Mouse (Mus musculus): ENCODE measurements around the gene Zdhhc19. TPM values are rescaled to one million over a fixed set of nuclear protein-coding genes. Genes with fewer than 3 reads are reported as not detected.
A peak's percentile ranks its signal among the peaks of the same experiment; 100 is the strongest.

The Zdhhc19 gene
- polyA plus RNA-seq, 1 experiment from 2014 or later = not detected

DNA sequence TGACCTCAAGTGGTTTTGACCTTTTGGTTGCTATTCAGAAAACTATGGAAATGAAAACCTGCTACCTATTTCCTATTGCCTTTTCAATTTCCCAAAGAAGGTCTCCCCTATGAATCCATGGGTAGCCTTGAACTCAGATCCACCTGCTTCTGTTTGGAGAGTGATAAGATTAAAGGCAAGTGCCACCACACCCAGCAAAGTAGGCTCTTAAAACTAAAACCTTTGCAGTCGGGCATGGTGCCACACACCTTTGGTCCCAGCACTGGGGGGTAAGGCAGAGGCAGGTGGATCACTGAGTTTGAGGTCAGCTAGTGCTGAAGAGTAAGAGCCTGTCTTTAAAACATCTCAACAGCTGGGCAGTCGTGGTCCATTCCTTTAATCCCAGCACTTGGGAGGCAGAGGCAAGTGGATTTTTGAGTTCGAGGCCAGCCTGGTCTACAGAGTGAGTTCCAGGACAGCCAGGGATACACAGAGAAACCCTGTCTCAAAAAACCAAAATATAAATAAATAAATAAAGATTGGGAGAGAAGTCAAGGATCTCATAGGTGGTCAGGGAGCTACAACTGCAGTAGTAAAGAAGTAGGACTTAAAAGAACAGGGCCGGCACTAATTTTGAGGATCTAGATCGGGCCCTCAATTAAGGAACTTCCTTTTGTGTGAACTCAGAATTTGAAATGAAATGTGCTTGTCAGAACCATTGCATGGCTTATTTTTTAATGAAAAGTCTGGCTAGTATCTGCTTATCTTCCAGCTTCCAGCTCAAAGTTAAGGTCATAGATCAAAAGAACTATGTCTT, 114.6 kb downstream of the Zdhhc19 start:
- Histone ChIP-seq H3K36me3 (ENCODE audit: control insufficient read depth, insufficient read depth, low read length) (no peaks in the 10 kb centered on the region), H3K4me3 (ENCODE audit: low read depth, low read length) (peak overlapping the region; percentile 82), H3K9me3 (ENCODE audit: control insufficient read depth, low read length) (no peaks in the 10 kb centered on the region), H3K27ac (ENCODE audit: low read depth, low read length) (no peak overlapping the region), H3K9ac (ENCODE audit: low read length) (no peak overlapping the region), H3K27me3 (ENCODE audit: control insufficient read depth, insufficient read depth, low read length) (no peaks in the 10 kb centered on the region), H3K4me2 (ENCODE audit: low read depth) (peak overlapping the region; percentile 78), H3K4me1 (ENCODE audit: control insufficient read depth, insufficient read depth, low read length) (peaks cover 4% of the 10 kb centered on the region; the same call in 1 of the 2 replicates)
- ATAC-seq (ENCODE audit: insufficient read depth, low FRiP score, low TSS enrichment) = no peak
- no peak for DNase-seq (ENCODE audit: low spot score)
- WGBS = 80% methylated on average over 5 of the region's 5 CpGs

Other genes starting within 250 kb of the Zdhhc19 start
- gene Fbxo45, start 249.1 kb upstream of the Zdhhc19 start, polyA plus RNA-seq (2014; fragmentation: Nextera tagmentation; extraction: Ambion mirVana) = 21.8 and 24.9 TPM in 2 replicates
- gene Wdr53, start 249.0 kb upstream of the Zdhhc19 start, polyA plus RNA-seq (2014; fragmentation: Nextera tagmentation; extraction: Ambion mirVana) = 19.2 and 19.4 TPM in 2 replicates
- not detected in 2 replicates for gene Smco1, start 224.8 kb upstream of the Zdhhc19 start, polyA plus RNA-seq (2014; fragmentation: Nextera tagmentation; extraction: Ambion mirVana)
- gene Rnf168, start 218.8 kb upstream of the Zdhhc19 start, polyA plus RNA-seq (2014; fragmentation: Nextera tagmentation; extraction: Ambion mirVana) = 23.6 and 23.9 TPM in 2 replicates
- gene Ubxn7, start 164.0 kb upstream of the Zdhhc19 start, polyA plus RNA-seq (2014; fragmentation: Nextera tagmentation; extraction: Ambion mirVana) = 22.7 and 28.9 TPM in 2 replicates
- gene Tm4sf19, start 95.8 kb upstream of the Zdhhc19 start, polyA plus RNA-seq (2014; fragmentation: Nextera tagmentation; extraction: Ambion mirVana) = not detected in 2 replicates
- gene Tctex1d2, start 76.6 kb upstream of the Zdhhc19 start, polyA plus RNA-seq (2014; fragmentation: Nextera tagmentation; extraction: Ambion mirVana) = 23.4 and 30.1 TPM in 2 replicates
- gene Pcyt1a, start 65.3 kb upstream of the Zdhhc19 start, polyA plus RNA-seq (2014; fragmentation: Nextera tagmentation; extraction: Ambion mirVana) = 41.2 and 48.0 TPM in 2 replicates
- 0.38 and 0.51 TPM in 2 replicates for gene Slc51a, start 8.4 kb upstream of the Zdhhc19 start, polyA plus RNA-seq (2014; fragmentation: Nextera tagmentation; extraction: Ambion mirVana)
- gene Tfrc, start 112.7 kb downstream of the Zdhhc19 start, polyA plus RNA-seq (2014; fragmentation: Nextera tagmentation; extraction: Ambion mirVana) = 66.9 and 67.9 TPM in 2 replicates
- 7.0 and 8.6 TPM in 2 replicates for gene Tnk2, start 147.6 kb downstream of the Zdhhc19 start, polyA plus RNA-seq (2014; fragmentation: Nextera tagmentation; extraction: Ambion mirVana)
- 0.49 and 0.54 TPM in 2 replicates for gene Muc4, start 239.6 kb downstream of the Zdhhc19 start, polyA plus RNA-seq (2014; fragmentation: Nextera tagmentation; extraction: Ambion mirVana)